Mouse (Mus musculus): ENCODE measurements around the gene Sult2a2. TPM values are rescaled to one million over a fixed set of nuclear protein-coding genes. Genes with fewer than 3 reads are reported as not detected.
"Not testable (repeated sequence)": the region's sequence is repeated elsewhere in the genome, so short reads cannot be mapped to it uniquely, and the experiment has no call there.

Gene Sult2a2
- not detected for total RNA-seq (2021)
- long read RNA-seq, experiment 1, result 0 reads
- long read RNA-seq, experiment 2, result 0 reads

DNA sequence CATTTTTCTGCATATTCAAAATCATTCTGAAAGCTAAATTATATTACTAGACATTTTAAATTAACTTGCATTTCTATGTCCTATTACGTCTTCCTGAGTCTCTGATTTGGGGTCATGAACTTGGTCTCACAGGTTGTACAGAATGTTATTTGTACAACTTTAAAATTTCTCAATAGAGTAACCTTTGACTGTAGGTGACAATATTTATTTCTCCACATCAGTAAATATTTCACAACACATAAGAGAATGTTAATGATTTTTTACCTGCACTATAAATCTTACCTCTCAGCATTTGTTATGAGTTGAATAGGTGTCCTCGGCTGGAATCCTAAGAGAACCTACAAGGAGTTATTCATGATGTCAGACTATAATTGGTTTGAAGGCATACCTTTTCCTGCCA lies at the start of gene Sult2a2:
TSS of gene Sult2a2 (plus strand) at position 301 of the 400 bp plus-strand sequence.
- DNase-seq (ENCODE audit: low spot score in 2 of 2), result not testable (repeated sequence)

DNA sequence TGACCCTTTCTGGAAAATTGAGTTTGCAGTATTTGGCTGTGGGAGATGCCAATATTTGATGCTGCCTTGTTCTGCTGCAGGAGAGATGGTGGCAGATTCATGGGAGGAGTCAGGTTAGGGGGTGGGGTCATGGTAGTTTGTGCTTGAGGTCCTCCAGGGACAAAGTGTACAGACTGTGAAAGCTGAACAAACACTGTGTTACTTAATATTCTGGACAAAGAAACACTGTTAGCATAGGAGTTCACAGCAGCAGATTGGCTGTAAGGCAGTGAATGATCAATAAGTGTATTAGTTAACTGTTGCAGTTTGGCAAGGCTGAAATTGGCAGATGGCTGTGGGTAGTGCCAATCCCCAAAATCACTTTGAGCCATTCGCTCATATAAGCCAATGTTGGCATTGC lies 80.6 kb downstream of the Sult2a2 start:
- no peak for DNase-seq (ENCODE audit: low spot score in 2 of 2)

Other genes with a start within 250 kb of the Sult2a2 start
- gene Bsph2, start 162.4 kb upstream of the Sult2a2 start, total RNA-seq (2021), result not detected
- not detected for gene Sult2a5, start 109.5 kb upstream of the Sult2a2 start, total RNA-seq (2021)
- gene Sult2a1, start 103.9 kb downstream of the Sult2a2 start, total RNA-seq (2021), result not detected